Mouse (Mus musculus) liver, embryonic 11.5 days (tissue): Measurements from ENCODE around the gene Setd2. TPM values are rescaled to one million over a fixed set of nuclear protein-coding genes. Genes with fewer than 3 reads are reported as not detected.
A peak's percentile ranks its signal among the peaks of the same experiment; 100 is the strongest.

Source experiments
- ATAC-seq: fragments of 200-750 bp; cut with Nextera tagmentation; replicated peaks from 2 replicates; pipeline ENCODE4 v1.8.0; 2017; ENCODE audit warnings: moderate number of reproducible peaks, mild to moderate bottlenecking, moderate TSS enrichment, moderate library complexity; ENCODE audit not compliant: low FRiP score
- DNase-seq: peaks from one replicate; pipeline ENCODE4 v3.0.0-alpha.2; 2017; ENCODE audit warnings: low spot score
- H3K27ac ChIP-seq: fragments of 300-500 bp; sonication (generic); 2 replicates; pipeline ENCODE4 v1.5.1; 2014; ENCODE audit warnings: mild to moderate bottlenecking, low read depth, low read length, control low read depth
- H3K27me3 ChIP-seq: fragments of 300-500 bp; sonication (generic); replicated peaks from 2 replicates; pipeline ENCODE4 v1.6.1; 2014; ENCODE audit warnings: low read length, mixed read lengths; ENCODE audit not compliant: control insufficient read depth, insufficient read depth
- H3K36me3 ChIP-seq: fragments of 300-500 bp; sonication (generic); 2 replicates; pipeline ENCODE4 v1.6.1; 2014; ENCODE audit warnings: mild to moderate bottlenecking, low read length, moderate library complexity, mixed read lengths; ENCODE audit not compliant: control insufficient read depth, insufficient read depth
- H3K4me1 ChIP-seq: fragments of 300-500 bp; sonication (generic); replicated peaks from 2 replicates; pipeline ENCODE4 v1.6.1; 2014; ENCODE audit warnings: low read length, mixed read lengths; ENCODE audit not compliant: control insufficient read depth, insufficient read depth
- H3K4me2 ChIP-seq: fragments of 300-500 bp; sonication (generic); 2 replicates; pipeline ENCODE4 v1.6.1; 2014; ENCODE audit warnings: mild to moderate bottlenecking, control low read depth, moderate library complexity
- H3K4me3 ChIP-seq: fragments of 300-500 bp; sonication (generic); 2 replicates; pipeline ENCODE4 v1.5.1; 2014; ENCODE audit warnings: low read depth, low read length, control low read depth
- H3K9ac ChIP-seq: fragments of 300-500 bp; sonication (generic); 2 replicates; pipeline ENCODE4 v1.6.1; 2014; ENCODE audit warnings: low read depth, low read length, control low read depth
- H3K9me3 ChIP-seq: fragments of 300-500 bp; sonication (generic); 2 replicates; pipeline ENCODE4 v1.6.1; 2016; ENCODE audit warnings: low read length, inconsistent platforms, mixed read lengths; ENCODE audit not compliant: control insufficient read depth
- WGBS: fragments of 180-500 bp; shearing (Covaris S2); extraction: QIAGEN DNeasy Blood & Tissue Kit; methylation state at CpG from one replicate; pipeline ENCODE4 v1.1.7; 2014; 5-methylcytosine and 5-hydroxymethylcytosine counted together
- polyA plus RNA-seq: library from polyadenylated mRNA; unstranded; fragments of >200 nt; fragmentation: Nextera tagmentation; extraction: Ambion mirVana; gene quantifications from 2 replicates; pipeline ENCODE4 v1.2.1, GENCODE M21; 2014

Gene Setd2
- polyA plus RNA-seq, result 36.3 and 44.9 TPM in 2 replicates

GRCm38 (mm10) chr9:110532538-110533291 lies at the start of gene Setd2:
Gene Setd2 (plus strand): TSS chr9:110532597.
- under 1% methylated on average over 99 of the region's 109 CpGs for WGBS

GRCm38 (mm10) chr9:110488841-110489240 lies 43.6 kb upstream of the Setd2 start:
- DNase-seq (no peak), ATAC-seq (no peak)
- H3K9ac ChIP-seq, result no peak overlapping the region
- H3K27ac ChIP-seq, result no peak overlapping the region
- no peak overlapping the region for H3K4me2 ChIP-seq
- no peaks in the 10 kb centered on the region for H3K36me3 ChIP-seq
- H3K27me3 ChIP-seq, result no peaks in the 10 kb centered on the region
- no peaks in the 10 kb centered on the region for H3K4me1 ChIP-seq
- WGBS, result 61% methylated on average over 4 of the region's 4 CpGs
- no peak overlapping the region for H3K4me3 ChIP-seq
- no peaks in the 10 kb centered on the region for H3K9me3 ChIP-seq

More at GRCm38 (mm10) chr9:110532538-110533291, at the start of gene Setd2:
- H3K27ac ChIP-seq, result peak within 1 kb of the TSS; percentile 100
- DNase-seq (peak; percentile 83), ATAC-seq (peak; percentile 49)
- peak within 1 kb of the TSS; percentile 88 for H3K4me2 ChIP-seq
- peak within 1 kb of the TSS; percentile 99 for H3K4me3 ChIP-seq
- H3K4me1 ChIP-seq, result peaks cover 34% of the 10 kb centered on the region
- H3K9me3 ChIP-seq, result no peaks in the 10 kb centered on the region
- H3K36me3 ChIP-seq, result no peaks in the 10 kb centered on the region
- H3K9ac ChIP-seq, result peak within 1 kb of the TSS; percentile 99
- no peaks in the 10 kb centered on the region for H3K27me3 ChIP-seq

- no peaks in the 10 kb centered on the region for H3K27me3 ChIP-seq
- no peak overlapping the region for H3K27ac ChIP-seq
- ATAC-seq, result no peak
- no peak overlapping the region for H3K4me3 ChIP-seq
- H3K9me3 ChIP-seq, result no peaks in the 10 kb centered on the region
- no peak overlapping the region for H3K4me2 ChIP-seq
- no peaks in the 10 kb centered on the region for H3K4me1 ChIP-seq
- DNase-seq, result no peak
- H3K9ac ChIP-seq, result no peak overlapping the region
- no peaks in the 10 kb centered on the region for H3K36me3 ChIP-seq
- 52% methylated on average over 5 of the region's 5 CpGs for WGBS
These were observed 41.5 kb upstream of the Setd2 start for GRCm38 (mm10) chr9:110490913-110491312.

GRCm38 (mm10) chr9:110525737-110526136 lies 6.7 kb upstream of the Setd2 start:
- ATAC-seq (no peak), DNase-seq (no peak)
- Histone ChIP-seq H3K4me3 (no peak overlapping the region), H3K9ac (no peak overlapping the region), H3K9me3 (no peaks in the 10 kb centered on the region), H3K4me2 (no peak overlapping the region), H3K27me3 (no peaks in the 10 kb centered on the region), H3K36me3 (no peaks in the 10 kb centered on the region), H3K27ac (no peak overlapping the region), H3K4me1 (peaks cover 4% of the 10 kb centered on the region; the same call in 1 of the 2 replicates)
- WGBS, result 42% methylated on average over 2 of the region's 2 CpGs

GRCm38 (mm10) chr9:110529002-110529737 lies 3.2 kb upstream of the Setd2 start:
- Histone ChIP-seq H3K4me2 (peak overlapping the region; percentile 88), H3K4me3 (peak overlapping the region; percentile 45), H3K36me3 (no peaks in the 10 kb centered on the region), H3K4me1 (peaks cover 16% of the 10 kb centered on the region), H3K9me3 (no peaks in the 10 kb centered on the region), H3K27ac (no peak overlapping the region), H3K27me3 (no peaks in the 10 kb centered on the region), H3K9ac (peak overlapping the region; percentile 27; the same call in 1 of the 2 replicates)
- WGBS, result 45% methylated on average over 9 of the region's 9 CpGs
- peak; percentile 24; the same call in 1 of the 2 replicates for ATAC-seq
- peak; percentile 46 for DNase-seq

GRCm38 (mm10) chr9:110530650-110531049 lies 1.7 kb upstream of the Setd2 start:
- H3K4me2 ChIP-seq, result peak overlapping the region; percentile 88
- 39% methylated on average over 3 of the region's 3 CpGs for WGBS

GRCm38 (mm10) chr9:110531151-110531791 lies 1.1 kb upstream of the Setd2 start:
- no peak for ATAC-seq
- no peaks in the 10 kb centered on the region for H3K27me3 ChIP-seq
- H3K4me1 ChIP-seq, result peaks cover 31% of the 10 kb centered on the region
- peak; percentile 38 for DNase-seq
- H3K9me3 ChIP-seq, result no peaks in the 10 kb centered on the region
- H3K36me3 ChIP-seq, result no peaks in the 10 kb centered on the region
- peak overlapping the region; percentile 100 for H3K27ac ChIP-seq
- 0 out of 2 replicates have a peak overlapping the region, but pooled peaks have one; percentile 39 for H3K9ac ChIP-seq
- peak overlapping the region; percentile 99 for H3K4me3 ChIP-seq
- WGBS, result 29% methylated on average over 6 of the region's 6 CpGs
- peak overlapping the region; percentile 88 for H3K4me2 ChIP-seq

More at GRCm38 (mm10) chr9:110530650-110531049, 1.7 kb upstream of the Setd2 start:
- H3K27me3 ChIP-seq, result no peaks in the 10 kb centered on the region
- DNase-seq, result no peak
- peak overlapping the region; percentile 99; the same call in 1 of the 2 replicates for H3K4me3 ChIP-seq
- no peaks in the 10 kb centered on the region for H3K9me3 ChIP-seq
- H3K4me1 ChIP-seq, result peaks cover 31% of the 10 kb centered on the region
- H3K27ac ChIP-seq, result no peak overlapping the region
- no peak for ATAC-seq
- H3K36me3 ChIP-seq, result no peaks in the 10 kb centered on the region
- H3K9ac ChIP-seq, result no peak overlapping the region

- peaks cover 31% of the 10 kb centered on the region for H3K4me1 ChIP-seq
- H3K27ac ChIP-seq, result peak overlapping the region; percentile 100
- DNase-seq, result peak; percentile 95
- H3K4me3 ChIP-seq, result peak overlapping the region; percentile 99
- peak overlapping the region; percentile 99 for H3K9ac ChIP-seq
- ATAC-seq, result peak; percentile 97
- under 1% methylated on average over 49 of the region's 53 CpGs for WGBS
- H3K9me3 ChIP-seq, result no peaks in the 10 kb centered on the region
- no peaks in the 10 kb centered on the region for H3K27me3 ChIP-seq
- no peaks in the 10 kb centered on the region for H3K36me3 ChIP-seq
- H3K4me2 ChIP-seq, result peak overlapping the region; percentile 88
These were observed 395 bp upstream of the Setd2 start for GRCm38 (mm10) chr9:110531914-110532489.
